Mouse (Mus musculus): ENCODE measurements around the gene Psma4. TPM values are rescaled to one million over a fixed set of nuclear protein-coding genes. Genes with fewer than 3 reads are reported as not detected.

The Psma4 gene
- polyA plus RNA-seq, 1 experiment from 2014 or later = 201 TPM

GRCm38 (mm10) chr9:54963669-54964068 lies 13.1 kb downstream of the Psma4 start:
- no peak overlapping the region for H3K27ac ChIP-seq (replicated peaks)
- ATAC-seq (ENCODE audit: low FRiP score, low TSS enrichment) (no peak), DNase-seq (ENCODE audit: low spot score) (no peak)

GRCm38 (mm10) chr9:54969972-54970637 lies 19.5 kb downstream of the Psma4 start:
- DNase-seq (ENCODE audit: low spot score) (no peak), ATAC-seq (ENCODE audit: low FRiP score, low TSS enrichment) (no peak)
- Histone ChIP-seq H3K4me3 (ENCODE audit: low read depth, low read length) (no peak overlapping the region), H3K4me1 (replicated peaks; ENCODE audit: control insufficient read depth, insufficient read depth) (no peaks in the 10 kb centered on the region), H3K36me3 (ENCODE audit: control insufficient read depth, insufficient read depth, low read length) (no peaks in the 10 kb centered on the region), H3K27me3 (ENCODE audit: control insufficient read depth, insufficient read depth, low read length) (no peaks in the 10 kb centered on the region), H3K4me2 (replicated peaks; ENCODE audit: low read depth) (no peak overlapping the region), H3K9ac (ENCODE audit: low read length) (no peak overlapping the region), H3K9me3 (ENCODE audit: control insufficient read depth, low read length) (no peaks in the 10 kb centered on the region), H3K27ac (replicated peaks) (no peak overlapping the region)
- TF ChIP-seq CTCF (IDR thresholded peaks at IDR 0.05; ENCODE audit: low read depth) (no peak), EP300 (optimal IDR thresholded peaks at IDR 0.05) (no peak)
- WGBS = 43% methylated on average over 8 of the region's 8 CpGs

More at GRCm38 (mm10) chr9:54963669-54964068, 13.1 kb downstream of the Psma4 start:
- no peaks in the 10 kb centered on the region for H3K9me3 ChIP-seq (ENCODE audit: control insufficient read depth, low read length)
- H3K27me3 ChIP-seq (ENCODE audit: control insufficient read depth, insufficient read depth, low read length) = no peaks in the 10 kb centered on the region
- no peak overlapping the region for H3K9ac ChIP-seq (ENCODE audit: low read length)
- H3K4me1 ChIP-seq (replicated peaks; ENCODE audit: control insufficient read depth, insufficient read depth) = no peaks in the 10 kb centered on the region
- H3K36me3 ChIP-seq (ENCODE audit: control insufficient read depth, insufficient read depth, low read length) = peaks cover 2% of the 10 kb centered on the region; the same call in 1 of the 2 replicates
- TF ChIP-seq CTCF (IDR thresholded peaks at IDR 0.05; ENCODE audit: low read depth) (no peak), EP300 (optimal IDR thresholded peaks at IDR 0.05) (no peak)
- H3K4me3 ChIP-seq (ENCODE audit: low read depth, low read length) = no peak overlapping the region
- no peak overlapping the region for H3K4me2 ChIP-seq (replicated peaks; ENCODE audit: low read depth)

- H3K4me3 ChIP-seq (ENCODE audit: low read depth, low read length) = peak within 1 kb of the TSS; percentile 52
- H3K4me2 ChIP-seq (replicated peaks; ENCODE audit: low read depth) = peak within 1 kb of the TSS; percentile 87
- H3K36me3 ChIP-seq (ENCODE audit: control insufficient read depth, insufficient read depth, low read length) = no peaks in the 10 kb centered on the region
- TF ChIP-seq EP300 (optimal IDR thresholded peaks at IDR 0.05) (no peak), CTCF (IDR thresholded peaks at IDR 0.05; ENCODE audit: low read depth) (no peak)
- no peak for DNase-seq (ENCODE audit: low spot score)
- peak within 1 kb of the TSS; percentile 54 for H3K9ac ChIP-seq (ENCODE audit: low read length)
- peaks cover 2% of the 10 kb centered on the region; the same call in 1 of the 2 replicates for H3K27me3 ChIP-seq (ENCODE audit: control insufficient read depth, insufficient read depth, low read length)
- no peaks in the 10 kb centered on the region for H3K9me3 ChIP-seq (ENCODE audit: control insufficient read depth, low read length)
- ATAC-seq (ENCODE audit: low FRiP score, low TSS enrichment) = no peak
- H3K27ac ChIP-seq (replicated peaks) = no peak within 1 kb of the TSS
- H3K4me1 ChIP-seq (replicated peaks; ENCODE audit: control insufficient read depth, insufficient read depth) = no peaks in the 10 kb centered on the region
- 64% methylated on average over 8 of the region's 8 CpGs for WGBS
Measured at GRCm38 (mm10) chr9:54980674-54981073, 30.1 kb downstream of the Psma4 start, which contains the start of gene Chrna5. Chrna5 (plus strand) TSS chr9:54980880.

- peak overlapping the region; percentile 54 for H3K9ac ChIP-seq (ENCODE audit: low read length)
- peak overlapping the region; percentile 52 for H3K4me3 ChIP-seq (ENCODE audit: low read depth, low read length)
- peak overlapping the region; percentile 87 for H3K4me2 ChIP-seq (replicated peaks; ENCODE audit: low read depth)
- DNase-seq (ENCODE audit: low spot score) (peak; percentile 70), ATAC-seq (ENCODE audit: low FRiP score, low TSS enrichment) (peak; percentile 84)
- no peaks in the 10 kb centered on the region for H3K9me3 ChIP-seq (ENCODE audit: control insufficient read depth, low read length)
- H3K27me3 ChIP-seq (ENCODE audit: control insufficient read depth, insufficient read depth, low read length) = peaks cover 2% of the 10 kb centered on the region; the same call in 1 of the 2 replicates
- WGBS = 2% methylated on average over 44 of the region's 85 CpGs
- no peaks in the 10 kb centered on the region for H3K36me3 ChIP-seq (ENCODE audit: control insufficient read depth, insufficient read depth, low read length)
- TF ChIP-seq CTCF (IDR thresholded peaks at IDR 0.05; ENCODE audit: low read depth) (no peak), EP300 (optimal IDR thresholded peaks at IDR 0.05) (no peak)
- no peaks in the 10 kb centered on the region for H3K4me1 ChIP-seq (replicated peaks; ENCODE audit: control insufficient read depth, insufficient read depth)
- H3K27ac ChIP-seq (replicated peaks) = no peak overlapping the region
Measured at GRCm38 (mm10) chr9:54981291-54982191, 31.0 kb downstream of the Psma4 start.

GRCm38 (mm10) chr9:54982401-54982800 lies 31.8 kb downstream of the Psma4 start:
- H3K4me2 ChIP-seq (replicated peaks; ENCODE audit: low read depth) = peak overlapping the region; percentile 87; the same call in 1 of the 2 replicates
- H3K36me3 ChIP-seq (ENCODE audit: control insufficient read depth, insufficient read depth, low read length) = no peaks in the 10 kb centered on the region
- H3K4me1 ChIP-seq (replicated peaks; ENCODE audit: control insufficient read depth, insufficient read depth) = no peaks in the 10 kb centered on the region
- H3K27me3 ChIP-seq (ENCODE audit: control insufficient read depth, insufficient read depth, low read length) = peaks cover 2% of the 10 kb centered on the region; the same call in 1 of the 2 replicates
- no peaks in the 10 kb centered on the region for H3K9me3 ChIP-seq (ENCODE audit: control insufficient read depth, low read length)
- DNase-seq (ENCODE audit: low spot score) (no peak), ATAC-seq (ENCODE audit: low FRiP score, low TSS enrichment) (no peak)
- peak overlapping the region; percentile 52; the same call in 1 of the 2 replicates for H3K4me3 ChIP-seq (ENCODE audit: low read depth, low read length)
- 21% methylated on average over 7 of the region's 7 CpGs for WGBS
- no peak overlapping the region for H3K27ac ChIP-seq (replicated peaks)
- H3K9ac ChIP-seq (ENCODE audit: low read length) = no peak overlapping the region
- TF ChIP-seq CTCF (IDR thresholded peaks at IDR 0.05; ENCODE audit: low read depth) (no peak), EP300 (optimal IDR thresholded peaks at IDR 0.05) (no peak)
